ENCODE assay signal across 7 mouse cellular contexts in genomic region chr11:35769188-35769745, GRCm38 (mm10). TPM values are rescaled to one million over a fixed set of nuclear protein-coding genes. Genes with fewer than 3 reads are reported as not detected.
DNase-seq lines count a peak whose midpoint lies in the region; ATAC-seq lines count a peak whose summit lies in the region.

Pank3 (plus strand) TSS chr11:35769484.

- H3K27ac ChIP-seq in embryonic facial prominence, embryonic 12.5 days: peak within 1 kb of the TSS; percentile 96
- peak within 1 kb of the TSS; percentile 90 for H3K27ac ChIP-seq in limb, embryonic 11.5 days (replicated peaks; ENCODE audit: low read depth, low read length)
- H3K27ac ChIP-seq in midbrain, embryonic 14.5 days (replicated peaks; ENCODE audit: low read depth, low read length): peak within 1 kb of the TSS; percentile 96

- H3K4me3 ChIP-seq in embryonic facial prominence, embryonic 12.5 days: peak within 1 kb of the TSS; percentile 91
- H3K4me3 ChIP-seq in limb, embryonic 11.5 days (ENCODE audit: low read depth, low read length): peak within 1 kb of the TSS; percentile 93
- peak within 1 kb of the TSS; percentile 94 for H3K4me3 ChIP-seq in midbrain, embryonic 14.5 days (replicated peaks; ENCODE audit: low read depth, low read length)

- no peaks in the 10 kb centered on the region for H3K36me3 ChIP-seq in embryonic facial prominence, embryonic 12.5 days
- peaks cover 2% of the 10 kb centered on the region; the same call in 1 of the 2 replicates for H3K36me3 ChIP-seq in limb, embryonic 11.5 days (ENCODE audit: control insufficient read depth, insufficient read depth, low read length)
- H3K36me3 ChIP-seq in midbrain, embryonic 14.5 days (ENCODE audit: control insufficient read depth, insufficient read depth, low read length): no peaks in the 10 kb centered on the region

- peak; percentile 93 for DNase-seq in adrenal gland, postnatal 25 days
- peak; percentile 100 for DNase-seq in heart, adult 11 months
- DNase-seq in kidney, adult 18-20 months: peak; percentile 94
- peak; percentile 98 for DNase-seq in limb, embryonic 11.5 days (ENCODE audit: low spot score)
- peak; percentile 99 for DNase-seq in midbrain, embryonic 14.5 days
- DNase-seq in spleen, adult 18-20 months: peak; percentile 88 to 95

- peak within 1 kb of the TSS; percentile 95 for H3K9ac ChIP-seq in embryonic facial prominence, embryonic 12.5 days
- peak within 1 kb of the TSS; percentile 98 for H3K9ac ChIP-seq in limb, embryonic 11.5 days (ENCODE audit: low read length)
- H3K9ac ChIP-seq in midbrain, embryonic 14.5 days (replicated peaks; ENCODE audit: low read length): peak within 1 kb of the TSS; percentile 98

- H3K4me1 ChIP-seq in embryonic facial prominence, embryonic 12.5 days: peaks cover 14% of the 10 kb centered on the region
- peaks cover 3% of the 10 kb centered on the region; the same call in 1 of the 2 replicates for H3K4me1 ChIP-seq in limb, embryonic 11.5 days (ENCODE audit: control insufficient read depth, insufficient read depth, low read length)
- peaks cover 19% of the 10 kb centered on the region for H3K4me1 ChIP-seq in midbrain, embryonic 14.5 days (ENCODE audit: control insufficient read depth, insufficient read depth, low read length)

- WGBS in embryonic facial prominence, embryonic 12.5 days: under 1% methylated on average over 49 of the region's 50 CpGs
- under 1% methylated on average over 46 of the region's 50 CpGs for WGBS in limb, embryonic 11.5 days
- 1% methylated on average over 50 of the region's 50 CpGs for WGBS in midbrain, embryonic 14.5 days

- no peaks in the 10 kb centered on the region for H3K9me3 ChIP-seq in embryonic facial prominence, embryonic 12.5 days
- H3K9me3 ChIP-seq in limb, embryonic 11.5 days (ENCODE audit: control insufficient read depth, low read length): no peaks in the 10 kb centered on the region
- H3K9me3 ChIP-seq in midbrain, embryonic 14.5 days (ENCODE audit: control insufficient read depth, low read length): no peaks in the 10 kb centered on the region

- H3K27me3 ChIP-seq in embryonic facial prominence, embryonic 12.5 days: no peaks in the 10 kb centered on the region
- no peaks in the 10 kb centered on the region for H3K27me3 ChIP-seq in limb, embryonic 11.5 days (ENCODE audit: control insufficient read depth, insufficient read depth, low read length)
- no peaks in the 10 kb centered on the region for H3K27me3 ChIP-seq in midbrain, embryonic 14.5 days (ENCODE audit: control insufficient read depth, insufficient read depth, low read length)

- peak; percentile 100 for ATAC-seq in embryonic facial prominence, embryonic 12.5 days (ENCODE audit: insufficient number of reproducible peaks, insufficient read depth, low FRiP score, low TSS enrichment)
- ATAC-seq in limb, embryonic 11.5 days (ENCODE audit: insufficient number of reproducible peaks, low FRiP score, low TSS enrichment, low read depth): peak; percentile 100
- peak; percentile 99 for ATAC-seq in midbrain, embryonic 14.5 days (ENCODE audit: low FRiP score, low TSS enrichment)

- H3K4me2 ChIP-seq in embryonic facial prominence, embryonic 12.5 days (replicated peaks): peak within 1 kb of the TSS; percentile 83
- peak within 1 kb of the TSS; percentile 63 for H3K4me2 ChIP-seq in limb, embryonic 11.5 days (ENCODE audit: low read depth, severe bottlenecking)
- peak within 1 kb of the TSS; percentile 79 for H3K4me2 ChIP-seq in midbrain, embryonic 14.5 days (ENCODE audit: low read length)

RNA-seq across cellular contexts. Expression of gene Pank3, which starts in this region (rescaled TPM):
- total RNA-seq in adrenal gland, postnatal 25 days (2021): 75.7 and 81.2 TPM in 2 replicates
- 21.2 and 23.1 TPM in 2 replicates for polyA plus RNA-seq in embryonic facial prominence, embryonic 12.5 days (2016; fragmentation: Nextera tagmentation; extraction: Ambion mirVana)
- 18.8 and 21.5 TPM in 2 replicates for polyA plus RNA-seq in limb, embryonic 11.5 days (2014; fragmentation: Nextera tagmentation; extraction: Ambion mirVana)
- polyA plus RNA-seq in midbrain, embryonic 14.5 days (2014; fragmentation: Nextera tagmentation; extraction: Ambion mirVana): 29.0 and 36.8 TPM in 2 replicates

Comparison
In these comparisons a context has a peak if more than half of its experiments do, and no peak if none do; other contexts are left out.
1. Peak in every context shown above with its lines: DNase-seq, ATAC-seq, H3K4me3 ChIP-seq and H3K27ac ChIP-seq.